Mouse (Mus musculus) CH12.LX (cell line): Measurements from ENCODE around the gene Adcy7. TPM values are rescaled to one million over a fixed set of nuclear protein-coding genes. Genes with fewer than 3 reads are reported as not detected.

Experiments
- DNase-seq: peaks from one replicate; pipeline ENCODE4 v3.0.0-alpha.2; 2013; ENCODE audit errors: extremely low read depth
- H3K27ac ChIP-seq: 2 replicates; pipeline ENCODE4 v1.5.1; 2012; ENCODE audit warnings: low read depth, mild to moderate bottlenecking, control low read depth, moderate library complexity; ENCODE audit not compliant: insufficient read depth
- H3K27me3 ChIP-seq: replicated peaks from 2 replicates; pipeline ENCODE3; 2012; ENCODE audit warnings: inconsistent platforms
- H3K36me3 ChIP-seq, 2 experiments: replicated peaks in 1 of 2; 2 replicates each; pipeline versions ENCODE3 to v1.6.1; 2012; ENCODE audit warnings: inconsistent platforms in 1 of 2, low read length in 1 of 2, mild to moderate bottlenecking in 1 of 2, mixed read lengths in 1 of 2, moderate library complexity in 1 of 2; ENCODE audit not compliant: control insufficient read depth in 1 of 2, insufficient read depth in 1 of 2
- H3K4me1 ChIP-seq, 2 experiments: 2 replicates each; pipeline ENCODE4 v1.6.1; 2012; ENCODE audit warnings: inconsistent platforms in 1 of 2, moderate library complexity in 1 of 2; ENCODE audit not compliant: insufficient read depth in 2 of 2, control insufficient read depth in 1 of 2
- H3K4me2 ChIP-seq: 2 replicates; pipeline ENCODE4 v1.6.1; 2012; ENCODE audit warnings: low read depth, mild to moderate bottlenecking, control low read depth; ENCODE audit not compliant: poor library complexity, insufficient read depth, severe bottlenecking
- H3K4me3 ChIP-seq, 3 experiments: fragments of 150-350 bp in 1 of 3; sonication (generic) in 1 of 3; replicated peaks in 1 of 3; 2 replicates each; pipeline versions ENCODE3 to v1.5.1; 2011 to 2012; ENCODE audit warnings: low read depth in 2 of 3, low read length in 2 of 3, mild to moderate bottlenecking in 2 of 3, moderate library complexity in 2 of 3, control low read depth in 1 of 3, improper control_type of control experiment in 1 of 3, inconsistent platforms in 1 of 3, mixed read lengths in 1 of 3; ENCODE audit not compliant: poor library complexity in 1 of 3
- H3K79me2 ChIP-seq: replicated peaks from 2 replicates; pipeline ENCODE4 v1.6.1; 2012; ENCODE audit warnings: mild to moderate bottlenecking, moderate library complexity; ENCODE audit not compliant: control insufficient read depth, poor library complexity, insufficient read depth, severe bottlenecking; ENCODE audit errors: extremely low read depth
- H3K9ac ChIP-seq: 2 replicates; pipeline ENCODE4 v1.6.1; 2012; ENCODE audit warnings: low read depth, mild to moderate bottlenecking, control low read depth, moderate library complexity; ENCODE audit not compliant: insufficient read depth
- H3K9me3 ChIP-seq: replicated peaks from 2 replicates; pipeline ENCODE3; 2012; ENCODE audit warnings: low read length, inconsistent platforms, mixed read lengths
- BHLHE40 ChIP-seq: IDR thresholded peaks from 2 replicates; pipeline ENCODE4 v1.6.1; 2011; ENCODE audit warnings: mild to moderate bottlenecking, low read depth, low read length, improper control_type of control experiment
- CHD1 ChIP-seq: IDR thresholded peaks from 2 replicates; pipeline ENCODE4 v1.6.1; 2012; ENCODE audit warnings: low read depth, low read length, improper control_type of control experiment, inconsistent platforms
- E2F4 ChIP-seq: IDR thresholded peaks from 2 replicates; pipeline ENCODE4 v1.6.1; 2011; ENCODE audit warnings: low read depth, low read length, improper control_type of control experiment; ENCODE audit not compliant: insufficient replicate concordance
- GABPA ChIP-seq: IDR thresholded peaks from 2 replicates; pipeline ENCODE4 v1.6.1; 2012; ENCODE audit warnings: low read depth, low read length, improper control_type of control experiment, inconsistent platforms; ENCODE audit not compliant: insufficient replicate concordance
- IRF4 ChIP-seq: IDR thresholded peaks from 2 replicates; pipeline ENCODE4 v1.6.1; 2014; ENCODE audit warnings: low read depth, mild to moderate bottlenecking, inconsistent platforms, low read length, improper control_type of control experiment
- JUND ChIP-seq: conservative IDR thresholded peaks from 2 replicates; pipeline ENCODE4 v1.6.1; 2011; ENCODE audit warnings: low read depth, low read length, improper control_type of control experiment
- MAZ ChIP-seq: IDR thresholded peaks from 2 replicates; pipeline ENCODE4 v1.6.1; 2012; ENCODE audit warnings: low read depth, mild to moderate bottlenecking, inconsistent platforms, low read length, improper control_type of control experiment, moderate library complexity
- NRF1 ChIP-seq: IDR thresholded peaks from 2 replicates; pipeline ENCODE4 v1.6.1; 2014; ENCODE audit warnings: low read depth, mild to moderate bottlenecking, inconsistent platforms, low read length, improper control_type of control experiment, moderate library complexity
- RCOR1 ChIP-seq: conservative IDR thresholded peaks from 2 replicates; pipeline ENCODE4 v1.6.1; 2012; ENCODE audit warnings: low read depth, mild to moderate bottlenecking, inconsistent platforms, low read length, improper control_type of control experiment
- SIN3A ChIP-seq: IDR thresholded peaks from 2 replicates; pipeline ENCODE4 v1.6.1; 2012; ENCODE audit warnings: low read length, improper control_type of control experiment, inconsistent platforms
- TBP ChIP-seq: conservative IDR thresholded peaks from 2 replicates; pipeline ENCODE4 v1.6.1; 2011; ENCODE audit warnings: low read depth, low read length, improper control_type of control experiment
- TCF12 ChIP-seq: IDR thresholded peaks from 2 replicates; pipeline ENCODE4 v1.6.1; 2014; ENCODE audit warnings: low read depth, mild to moderate bottlenecking, inconsistent platforms, low read length, improper control_type of control experiment
- USF2 ChIP-seq: conservative IDR thresholded peaks from 2 replicates; pipeline ENCODE4 v1.6.1; 2011; ENCODE audit warnings: low read depth, low read length, improper control_type of control experiment
- ZMIZ1 ChIP-seq: IDR thresholded peaks from 2 replicates; pipeline ENCODE4 v1.6.1; 2012; ENCODE audit warnings: low read depth, mild to moderate bottlenecking, inconsistent platforms, low read length, improper control_type of control experiment
- ZNF384 ChIP-seq: IDR thresholded peaks from 2 replicates; pipeline ENCODE4 v1.6.1; 2012; ENCODE audit warnings: low read depth, low read length, improper control_type of control experiment, inconsistent platforms
- dilution Hi-C: fragments of 300-500 bp; cut with MboI; formaldehyde crosslinking; loops from 2 replicates; pipeline ENCODE4 v1.14.3; 2020; ENCODE audit warnings: low sequenced_read_pairs; ENCODE audit not compliant: extremely low pct_unique_long_range_greater_than_20kb, extremely low pct_ligation_motif_present
- in situ Hi-C: fragments of 300-500 bp; cut with MboI; formaldehyde crosslinking; loops from 3 replicates; pipeline ENCODE4 v1.14.3; 2019; ENCODE audit warnings: low sequenced_read_pairs, low pct_ligation_motif_present, low pct_unique_long_range_greater_than_20kb, mixed read lengths
- polyA plus RNA-seq: library from polyadenylated mRNA; unstranded; fragments of >175 nt; gene quantifications from 2 replicates; pipeline ENCODE4 v1.2.1, GENCODE M21; 2012; ENCODE audit warnings: low read depth; ENCODE audit not compliant: insufficient read length
- total RNA-seq, 2 experiments: library from RNA; depleted of rRNA; stranded (reverse); fragments of 300-350 nt in 1 of 2; fragments of >200 nt in 1 of 2; gene quantifications; 2 replicates each; pipeline ENCODE4 v1.2.3; 2012 to 2014

Adcy7 gene
- total and polyA plus RNA-seq, 3 experiments = 25.7 to 28.5 (median 27.0) TPM

DNA sequence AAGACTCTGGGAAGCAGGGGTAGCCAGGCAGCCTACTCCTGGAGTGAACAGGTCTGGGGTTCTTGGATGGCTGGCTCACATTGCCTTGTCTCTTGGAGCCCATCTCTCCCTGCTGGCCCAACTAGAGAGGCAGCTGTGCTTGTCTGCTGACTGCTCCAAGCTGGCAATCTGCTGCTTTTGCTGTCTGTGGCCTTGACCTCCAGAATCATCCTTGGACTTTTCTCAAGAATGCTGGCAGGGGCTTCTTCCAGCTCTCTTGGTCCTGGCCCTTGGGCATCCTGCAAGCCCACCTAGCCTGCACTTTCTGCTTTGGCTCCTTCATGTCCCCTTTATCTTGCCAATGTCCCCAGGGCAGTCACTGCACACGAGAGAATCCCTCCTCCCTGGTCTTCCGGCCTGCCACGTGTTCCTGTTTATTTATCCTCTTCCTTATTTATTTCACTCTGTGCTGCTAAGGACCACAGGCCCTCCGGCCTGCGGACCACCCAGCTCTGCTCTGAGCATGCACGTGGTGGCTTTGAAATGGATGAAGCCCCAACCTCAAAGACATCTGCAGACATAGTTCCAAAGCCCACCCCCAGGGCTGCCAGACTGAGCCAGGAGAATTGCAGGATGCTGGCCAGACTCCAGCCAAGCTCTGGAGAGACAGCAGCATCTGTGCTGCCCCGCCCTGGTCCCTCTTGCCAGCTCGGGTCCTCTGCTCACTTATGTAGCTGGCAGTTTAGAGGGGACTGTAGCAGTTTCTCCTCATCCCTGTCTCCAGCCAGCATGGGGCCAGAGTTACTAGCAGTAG is 44.1 kb downstream of the Adcy7 start:
- no peak for DNase-seq
- dilution Hi-C loops = no loop called here
- Histone ChIP-seq H3K4me2 (no peak overlapping the region), H3K36me3 (peaks cover 83 to 99% of the 10 kb centered on the region in 2 experiments), H3K9me3 (no peaks in the 10 kb centered on the region), H3K27ac (no peak overlapping the region), H3K79me2 (no peaks in the 10 kb centered on the region), H3K27me3 (no peaks in the 10 kb centered on the region)
- in situ Hi-C loops = no loop called here
- TF ChIP-seq CHD1 (no peak), USF2 (no peak), JUND (no peak), ZNF384 (no peak)
- TF ChIP-seq, all 38 proteins: peak for 0
- Histone ChIP-seq H3K4me1 (no peaks in the 10 kb centered on the region; a peak in 1 of 4 replicates), H3K4me3 (no peak overlapping the region), H3K9ac (no peak overlapping the region)

DNA sequence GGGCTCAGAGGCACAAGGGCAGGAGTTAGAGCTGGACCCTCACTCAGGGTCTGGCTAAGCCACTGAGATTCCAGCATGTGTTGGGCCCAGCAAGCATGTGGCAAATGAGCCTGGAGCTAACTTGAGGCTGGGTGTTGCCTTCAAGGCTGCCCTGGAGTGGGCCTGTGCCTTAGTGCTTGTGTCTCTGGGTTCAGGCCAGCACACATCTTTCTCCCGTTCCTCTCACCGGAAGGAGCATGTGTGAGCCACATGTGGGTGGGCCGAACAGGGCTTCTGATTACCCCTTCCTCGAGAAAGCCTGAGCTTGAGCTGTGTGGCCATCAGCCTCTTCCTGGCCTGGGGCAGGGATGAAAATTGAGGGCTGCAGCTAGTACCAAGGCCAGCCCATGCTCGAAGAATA is 45.1 kb downstream of the Adcy7 start:
- no peaks in the 10 kb centered on the region for H3K27me3 ChIP-seq
- no peaks in the 10 kb centered on the region for H3K79me2 ChIP-seq
- H3K9me3 ChIP-seq = no peaks in the 10 kb centered on the region
- dilution Hi-C loops = no loop called here
- H3K4me2 ChIP-seq = no peak overlapping the region
- no peak overlapping the region for H3K9ac ChIP-seq
- peaks cover 88 to 99% of the 10 kb centered on the region in 2 experiments for H3K36me3 ChIP-seq
- in situ Hi-C loops = no loop called here
- DNase-seq = no peak
- TF ChIP-seq NRF1 (no peak), GABPA (no peak), MAZ (no peak), ZNF384 (no peak), USF2 (no peak), E2F4 (no peak), IRF4 (no peak), ZMIZ1 (no peak), TBP (no peak), RCOR1 (no peak), SIN3A (no peak), BHLHE40 (no peak), TCF12 (no peak)
- TF ChIP-seq, all 38 proteins: peak for 0
- H3K27ac ChIP-seq = no peak overlapping the region
- no peaks in the 10 kb centered on the region for H3K4me1 ChIP-seq
- H3K4me3 ChIP-seq = no peak overlapping the region
